Mouse (Mus musculus) stomach, embryonic 14.5 days (tissue): ENCODE measurements around the gene Klk4. TPM values are rescaled to one million over a fixed set of nuclear protein-coding genes. Genes with fewer than 3 reads are reported as not detected.

ENCODE experiments used
- ATAC-seq: fragments of 200-750 bp; cut with Nextera tagmentation; 2 replicates; pipeline ENCODE4 v1.8.0; 2017; ENCODE audit warnings: low read depth, moderate TSS enrichment; ENCODE audit not compliant: insufficient number of reproducible peaks, insufficient read depth, low FRiP score
- H3K27ac ChIP-seq: fragments of 300-500 bp; sonication (generic); 2 replicates; pipeline ENCODE4 v1.5.1; 2014; ENCODE audit warnings: mild to moderate bottlenecking, low read length, moderate library complexity, mixed read lengths
- H3K27me3 ChIP-seq: fragments of 300-500 bp; sonication (generic); 2 replicates; pipeline ENCODE4 v1.6.1; 2014; ENCODE audit warnings: low read length, control low read depth, mixed read lengths; ENCODE audit not compliant: control insufficient read depth, insufficient read depth
- H3K36me3 ChIP-seq: fragments of 300-500 bp; sonication (generic); 2 replicates; pipeline ENCODE4 v1.6.1; 2014; ENCODE audit warnings: mild to moderate bottlenecking, control low read depth, low read length, moderate library complexity, mixed read lengths; ENCODE audit not compliant: control insufficient read depth, insufficient read depth
- H3K4me1 ChIP-seq: fragments of 300-500 bp; sonication (generic); 2 replicates; pipeline ENCODE4 v1.6.1; 2014; ENCODE audit warnings: low read length, control low read depth, mixed read lengths; ENCODE audit not compliant: control insufficient read depth, insufficient read depth
- H3K4me2 ChIP-seq: fragments of 300-500 bp; sonication (generic); replicated peaks from 2 replicates; pipeline ENCODE4 v1.6.1; 2014; ENCODE audit warnings: low read depth, low read length, control low read depth
- H3K4me3 ChIP-seq: fragments of 300-500 bp; sonication (generic); 2 replicates; pipeline ENCODE4 v1.5.1; 2014; ENCODE audit warnings: low read depth, low read length, control low read depth
- H3K9ac ChIP-seq: fragments of 300-500 bp; sonication (generic); replicated peaks from 2 replicates; pipeline ENCODE4 v1.6.1; 2014; ENCODE audit warnings: low read depth, mild to moderate bottlenecking, control low read depth, low read length, moderate library complexity, mixed read lengths
- H3K9me3 ChIP-seq: fragments of 300-500 bp; sonication (generic); 2 replicates; pipeline ENCODE4 v1.6.1; 2016; ENCODE audit warnings: low read depth, low read length, control low read depth; ENCODE audit not compliant: control insufficient read depth
- WGBS: fragments of 180-500 bp; shearing (Covaris S2); extraction: QIAGEN DNeasy Blood & Tissue Kit; methylation state at CpG from one replicate; pipeline ENCODE4 v1.1.7; 2014; 5-methylcytosine and 5-hydroxymethylcytosine counted together
- polyA plus RNA-seq: library from polyadenylated mRNA; unstranded; fragments of >200 nt; fragmentation: Nextera tagmentation; extraction: Ambion mirVana; gene quantifications from 2 replicates; pipeline ENCODE4 v1.2.1, GENCODE M21; 2014

Klk4 gene
- polyA plus RNA-seq, 1 experiment from 2014 or later: not detected

DNA sequence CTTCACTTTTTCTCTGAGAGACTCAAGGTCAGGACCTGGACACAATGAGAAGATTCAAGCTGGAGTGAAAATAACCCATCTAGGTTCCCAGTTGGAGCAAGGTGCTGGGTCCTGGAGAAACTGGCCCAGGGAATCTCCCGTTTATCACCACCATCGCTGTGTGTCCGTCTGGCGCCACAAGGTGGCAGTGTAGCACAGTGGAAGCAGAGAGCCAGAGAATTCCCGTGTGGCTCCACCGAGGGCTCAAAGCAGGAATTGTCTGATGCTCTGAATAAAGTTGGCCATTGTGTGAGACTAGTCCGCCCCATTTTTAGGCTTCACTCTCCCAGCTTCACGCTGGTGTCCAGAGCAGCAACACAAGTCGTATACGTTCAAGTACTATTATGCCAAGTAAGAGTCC is 7.7 kb upstream of the Klk4 start:
- H3K4me1 ChIP-seq: no peaks in the 10 kb centered on the region
- H3K27me3 ChIP-seq: no peaks in the 10 kb centered on the region
- peak; percentile 46; the same call in 1 of the 2 replicates for ATAC-seq
- H3K4me3 ChIP-seq: no peak overlapping the region
- 7% methylated on average over 10 of the region's 10 CpGs for WGBS
- H3K9ac ChIP-seq: no peak overlapping the region
- no peaks in the 10 kb centered on the region for H3K36me3 ChIP-seq
- H3K27ac ChIP-seq: no peak overlapping the region
- no peak overlapping the region for H3K4me2 ChIP-seq
- H3K9me3 ChIP-seq: no peaks in the 10 kb centered on the region

DNA sequence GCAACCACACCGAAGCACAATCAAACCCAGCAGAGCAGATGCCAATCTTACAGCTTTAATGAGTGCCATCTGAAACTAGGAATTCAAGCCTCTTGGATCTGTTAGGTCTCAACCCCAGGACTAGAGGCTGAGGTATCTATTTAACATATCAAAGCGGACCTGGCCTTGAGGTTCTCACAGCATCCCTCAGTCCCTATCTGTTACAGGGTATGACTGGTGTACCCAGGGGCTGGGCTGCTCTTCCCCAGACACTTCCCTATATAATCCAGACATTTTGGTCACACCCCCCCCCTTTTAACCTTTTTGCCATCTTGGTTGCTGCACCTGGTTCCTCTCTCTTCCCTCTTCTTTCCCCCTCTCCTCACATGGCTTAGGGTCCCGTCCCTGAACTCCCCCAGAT is 7.3 kb upstream of the Klk4 start:
- Histone ChIP-seq H3K9me3 (no peaks in the 10 kb centered on the region), H3K27ac (no peak overlapping the region), H3K36me3 (no peaks in the 10 kb centered on the region), H3K9ac (no peak overlapping the region), H3K4me1 (no peaks in the 10 kb centered on the region), H3K4me3 (no peak overlapping the region), H3K27me3 (no peaks in the 10 kb centered on the region), H3K4me2 (no peak overlapping the region)
- 66% methylated on average over 3 of the region's 3 CpGs for WGBS
- ATAC-seq: no peak

- H3K4me3 ChIP-seq: no peak overlapping the region
- H3K36me3 ChIP-seq: no peaks in the 10 kb centered on the region
- no peak overlapping the region for H3K4me2 ChIP-seq
- no peak overlapping the region for H3K9ac ChIP-seq
- no peaks in the 10 kb centered on the region for H3K9me3 ChIP-seq
- H3K27ac ChIP-seq: no peak overlapping the region
- no peak for ATAC-seq
- H3K4me1 ChIP-seq: no peaks in the 10 kb centered on the region
- H3K27me3 ChIP-seq: no peaks in the 10 kb centered on the region
- 84% methylated on average over 6 of the region's 6 CpGs for WGBS
Observed at GRCm38 (mm10) chr7:43874868-43875375, 6.0 kb upstream of the Klk4 start.

DNA sequence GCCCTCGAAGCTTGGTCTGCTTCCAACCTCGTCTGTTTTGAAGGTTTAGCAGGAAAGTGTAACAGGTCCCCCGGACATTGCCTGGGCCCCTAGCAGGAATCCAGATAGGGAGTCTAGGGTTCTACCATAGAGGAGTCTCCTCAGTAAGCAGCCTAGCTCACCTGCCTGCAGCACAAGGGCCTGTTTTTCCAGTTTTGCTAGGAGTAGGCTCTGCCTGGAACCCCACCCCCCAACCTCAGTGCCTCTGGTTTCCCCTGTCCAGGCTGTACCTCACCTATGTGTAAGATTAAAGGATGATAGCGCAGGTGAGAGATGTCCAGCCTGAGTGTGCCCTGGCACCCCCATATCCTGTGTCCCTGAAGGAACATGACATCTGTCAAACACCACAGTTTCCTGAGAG is 4.5 kb upstream of the Klk4 start:
- Histone ChIP-seq H3K36me3 (no peaks in the 10 kb centered on the region), H3K4me1 (no peaks in the 10 kb centered on the region), H3K4me3 (no peak overlapping the region), H3K4me2 (no peak overlapping the region), H3K9ac (no peak overlapping the region), H3K27ac (no peak overlapping the region), H3K27me3 (no peaks in the 10 kb centered on the region), H3K9me3 (no peaks in the 10 kb centered on the region)
- no peak for ATAC-seq
- 63% methylated on average over 4 of the region's 4 CpGs for WGBS

GRCm38 (mm10) chr7:43878281-43878680 is 2.7 kb upstream of the Klk4 start:
- no peak for ATAC-seq
- Histone ChIP-seq H3K27ac (no peak overlapping the region), H3K27me3 (no peaks in the 10 kb centered on the region), H3K9ac (no peak overlapping the region), H3K4me2 (no peak overlapping the region), H3K4me1 (no peaks in the 10 kb centered on the region), H3K4me3 (no peak overlapping the region), H3K9me3 (no peaks in the 10 kb centered on the region), H3K36me3 (no peaks in the 10 kb centered on the region)
- 31% methylated on average over 1 of the region's 1 CpGs for WGBS

- H3K9me3 ChIP-seq: no peaks in the 10 kb centered on the region
- no peak overlapping the region for H3K4me2 ChIP-seq
- no peak overlapping the region for H3K9ac ChIP-seq
- no peaks in the 10 kb centered on the region for H3K4me1 ChIP-seq
- ATAC-seq: no peak; the same call in 1 of the 2 replicates
- 24% methylated on average over 4 of the region's 4 CpGs for WGBS
- H3K27ac ChIP-seq: no peak overlapping the region
- no peaks in the 10 kb centered on the region for H3K36me3 ChIP-seq
- no peaks in the 10 kb centered on the region for H3K27me3 ChIP-seq
- H3K4me3 ChIP-seq: no peak overlapping the region
Observed at GRCm38 (mm10) chr7:43882346-43882745, 1.4 kb downstream of the Klk4 start.

GRCm38 (mm10) chr7:43882811-43883210 is 1.9 kb downstream of the Klk4 start:
- WGBS: 31% methylated on average over 4 of the region's 4 CpGs
- no peak overlapping the region for H3K4me3 ChIP-seq
- H3K4me1 ChIP-seq: no peaks in the 10 kb centered on the region
- no peak for ATAC-seq
- H3K9ac ChIP-seq: no peak overlapping the region
- no peaks in the 10 kb centered on the region for H3K9me3 ChIP-seq
- no peak overlapping the region for H3K4me2 ChIP-seq
- H3K36me3 ChIP-seq: no peaks in the 10 kb centered on the region
- H3K27ac ChIP-seq: no peak overlapping the region
- no peaks in the 10 kb centered on the region for H3K27me3 ChIP-seq

- H3K4me1 ChIP-seq: no peaks in the 10 kb centered on the region
- no peak overlapping the region for H3K4me2 ChIP-seq
- H3K9ac ChIP-seq: no peak overlapping the region
- no peaks in the 10 kb centered on the region for H3K27me3 ChIP-seq
- 9% methylated on average over 14 of the region's 14 CpGs for WGBS
- H3K9me3 ChIP-seq: no peaks in the 10 kb centered on the region
- no peak overlapping the region for H3K27ac ChIP-seq
- H3K4me3 ChIP-seq: no peak overlapping the region
- H3K36me3 ChIP-seq: no peaks in the 10 kb centered on the region
- peak; percentile 42; the same call in 1 of the 2 replicates for ATAC-seq
Observed at GRCm38 (mm10) chr7:43883547-43883946, 2.6 kb downstream of the Klk4 start.

- no peak for ATAC-seq
- H3K4me2 ChIP-seq: no peak overlapping the region
- WGBS: 58% methylated on average over 5 of the region's 5 CpGs
- H3K27ac ChIP-seq: no peak overlapping the region
- H3K27me3 ChIP-seq: no peaks in the 10 kb centered on the region
- no peak overlapping the region for H3K9ac ChIP-seq
- H3K9me3 ChIP-seq: no peaks in the 10 kb centered on the region
- no peaks in the 10 kb centered on the region for H3K4me1 ChIP-seq
- H3K4me3 ChIP-seq: no peak overlapping the region
- no peaks in the 10 kb centered on the region for H3K36me3 ChIP-seq
Observed at GRCm38 (mm10) chr7:43891365-43891764, 10.4 kb downstream of the Klk4 start.
